Mouse (Mus musculus) olfactory bulb, adult 2 months (tissue): Measurements from ENCODE around the gene Skint1. TPM values are rescaled to one million over a fixed set of nuclear protein-coding genes. Genes with fewer than 3 reads are reported as not detected.
"Not testable (repeated sequence)": the region's sequence is repeated elsewhere in the genome, so short reads cannot be mapped to it uniquely, and the experiment has no call there.

Source experiments
- H3K27ac ChIP-seq: fragments of 200-500 bp; 2 replicates; pipeline ENCODE4 v1.5.1; 2012; ENCODE audit warnings: low read depth, low read length; ENCODE audit not compliant: insufficient read depth
- H3K4me1 ChIP-seq: fragments of 200-500 bp; 2 replicates; pipeline ENCODE4 v1.6.1; 2012; ENCODE audit warnings: low read length; ENCODE audit not compliant: control insufficient read depth, insufficient read depth
- H3K4me3 ChIP-seq: fragments of 200-500 bp; 2 replicates; pipeline ENCODE4 v1.5.1; 2012; ENCODE audit warnings: mild to moderate bottlenecking, low read depth, low read length, moderate library complexity; ENCODE audit not compliant: insufficient read depth
- CTCF ChIP-seq: fragments of 200-500 bp; IDR thresholded peaks from 2 replicates; pipeline ENCODE4 v1.5.1; 2012; ENCODE audit warnings: low read depth, mild to moderate bottlenecking, low read length, moderate library complexity; ENCODE audit not compliant: insufficient read depth
- POLR2A ChIP-seq: fragments of 200-500 bp; IDR thresholded peaks from 2 replicates; pipeline ENCODE4 v1.6.1; 2012; ENCODE audit warnings: mild to moderate bottlenecking, low read depth, low read length, moderate library complexity; ENCODE audit not compliant: insufficient read depth
- WGBS: fragments of 180-500 bp; shearing (Covaris S2); methylation state at CpG from one replicate; pipeline ENCODE4 v1.1.7; 2018; 5-methylcytosine and 5-hydroxymethylcytosine counted together
- polyA plus RNA-seq: library from polyadenylated mRNA; stranded (reverse); fragments of >200 nt; gene quantifications from 2 replicates; pipeline ENCODE4 v1.2.4, GENCODE M21; 2012; ENCODE audit warnings: low replicate concordance; ENCODE audit not compliant: missing spikeins, insufficient read depth, insufficient read length

The Skint1 gene
- not detected in 2 replicates for polyA plus RNA-seq

GRCm38 (mm10) chr4:112005969-112006368, at the start of gene Skint1:
TSS of gene Skint1 (plus strand) at chr4:112006269.
- no peak within 1 kb of the TSS for H3K27ac ChIP-seq
- TF ChIP-seq CTCF, result no peak
- TF ChIP-seq POLR2A, result no peak

DNA sequence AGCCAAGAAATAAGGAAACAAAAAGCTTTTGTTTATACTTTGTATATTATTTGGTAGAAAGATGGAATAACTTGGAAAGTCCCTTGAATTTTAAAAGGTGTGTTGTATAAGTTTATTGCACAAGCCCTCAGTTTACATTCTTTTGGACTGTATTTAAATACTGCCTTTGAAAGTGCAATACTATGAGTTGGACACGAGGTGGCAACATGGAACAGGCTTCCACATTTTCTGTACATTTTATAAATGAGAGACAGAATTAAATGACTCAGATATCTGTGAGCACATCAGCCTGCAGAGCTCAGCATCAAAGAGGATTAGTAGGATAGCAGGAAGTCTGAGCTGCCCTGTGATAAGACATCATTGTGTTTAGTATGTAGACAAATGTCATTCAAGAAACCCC, 44.8 kb upstream of the Skint1 start:
- TF ChIP-seq CTCF, result no peak
- no peak for TF ChIP-seq POLR2A
- 17% methylated on average over 1 of the region's 1 CpGs for WGBS
- no peak overlapping the region for H3K4me3 ChIP-seq

More at GRCm38 (mm10) chr4:112005969-112006368, at the start of gene Skint1:
- Histone ChIP-seq H3K4me3 (no peak within 1 kb of the TSS), H3K4me1 (no peaks in the 10 kb centered on the region)

DNA sequence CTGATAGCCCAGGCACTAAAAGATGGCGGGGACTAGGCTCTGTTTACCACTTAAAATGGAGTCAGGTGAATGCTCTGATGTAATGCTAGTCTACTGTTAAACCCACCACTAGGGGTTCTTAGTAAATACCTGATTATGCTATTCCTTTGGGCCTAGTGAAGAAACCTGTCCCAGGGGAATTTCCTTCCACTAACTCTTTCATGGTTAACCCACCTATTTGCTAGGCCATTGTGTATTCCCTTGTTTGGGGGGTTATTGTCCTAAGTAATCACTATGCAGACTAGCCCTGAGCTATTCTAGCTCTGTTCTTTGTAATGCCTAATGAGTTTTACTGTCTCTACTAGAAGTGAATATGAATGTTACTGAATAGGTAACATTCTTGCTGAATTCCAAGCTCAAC, 42.8 kb upstream of the Skint1 start:
- 70% methylated on average over 1 of the region's 1 CpGs for WGBS
- H3K27ac ChIP-seq, H3K4me3 ChIP-seq, H3K4me1 ChIP-seq: not testable (repeated sequence)

More for the DNA sequence above, 44.8 kb upstream of the Skint1 start:
- H3K27ac ChIP-seq, result no peak overlapping the region
- no peaks in the 10 kb centered on the region for H3K4me1 ChIP-seq

GRCm38 (mm10) chr4:111963669-111964068, 42.4 kb upstream of the Skint1 start:
- Histone ChIP-seq H3K4me3 (no peak overlapping the region), H3K4me1 (no peaks in the 10 kb centered on the region), H3K27ac (no peak overlapping the region)
- 76% methylated on average over 3 of the region's 3 CpGs for WGBS
- TF ChIP-seq POLR2A (no peak), CTCF (no peak)

DNA sequence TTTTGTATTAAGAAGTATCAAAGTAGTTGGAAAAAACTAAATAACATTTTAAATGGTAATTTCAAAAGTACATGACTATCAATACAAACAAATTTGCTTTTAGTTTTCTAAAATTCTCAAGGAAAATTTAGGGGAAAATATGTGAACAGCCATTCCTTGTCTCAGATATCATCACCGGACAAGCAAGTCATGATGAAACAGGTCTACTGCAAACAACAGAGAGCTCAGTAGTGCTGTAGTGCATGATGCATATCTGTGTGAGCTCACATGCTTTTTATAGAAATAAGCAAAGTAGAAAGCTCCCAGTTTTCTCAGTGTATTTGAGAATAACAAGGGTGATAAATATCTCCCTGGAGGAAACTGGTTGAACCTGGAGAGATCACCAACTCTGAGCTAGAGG, 33.4 kb upstream of the Skint1 start, which contains the start of gene Skint7:
Gene Skint7, plus strand, starts transcription at position 301 of the 400 bp plus-strand sequence.
- WGBS, result 94% methylated on average over 1 of the region's 1 CpGs
- Histone ChIP-seq H3K4me1 (no peaks in the 10 kb centered on the region), H3K4me3 (no peak within 1 kb of the TSS), H3K27ac (no peak within 1 kb of the TSS)
- TF ChIP-seq POLR2A (no peak), CTCF (no peak)

DNA sequence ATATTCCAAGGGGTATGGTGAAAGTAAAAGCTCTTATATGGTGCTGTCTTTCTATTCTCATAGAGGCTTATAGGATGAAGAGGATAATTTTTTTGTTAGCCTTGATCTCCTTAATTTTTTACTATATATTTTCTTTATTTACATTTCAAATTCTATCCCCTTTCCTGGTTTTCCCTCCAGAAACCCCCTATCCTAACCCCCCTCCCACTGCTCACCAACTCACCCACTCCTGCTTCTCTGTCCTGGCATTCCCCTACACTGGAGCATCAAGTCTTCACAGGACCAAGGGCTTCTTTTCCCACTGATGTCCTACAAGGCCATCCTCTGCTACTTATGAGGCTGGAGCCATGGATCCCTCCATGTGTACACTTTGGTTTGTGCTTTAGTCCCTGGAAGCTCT, 65.6 kb downstream of the Skint1 start, which contains the start of gene Skint4:
Gene Skint4, plus strand, starts transcription at position 301 of the 400 bp plus-strand sequence.
- H3K27ac ChIP-seq, result no peak within 1 kb of the TSS
- no peak within 1 kb of the TSS for H3K4me3 ChIP-seq
- no peak for TF ChIP-seq POLR2A
- TF ChIP-seq CTCF, result no peak
- no peaks in the 10 kb centered on the region for H3K4me1 ChIP-seq

Other genes with a start within 250 kb of the Skint1 start
- gene Slc5a9, start 103.4 kb upstream of the Skint1 start, polyA plus RNA-seq, result not detected in 2 replicates
- not detected in 2 replicates for gene Skint8, start 86.9 kb upstream of the Skint1 start, polyA plus RNA-seq
- gene Skint7, start 33.3 kb upstream of the Skint1 start, polyA plus RNA-seq, result not detected in 2 replicates
- gene Skint4, start 65.7 kb downstream of the Skint1 start, polyA plus RNA-seq, result not detected in 2 replicates
- gene Skint3, start 226.0 kb downstream of the Skint1 start, polyA plus RNA-seq, result not detected in 2 replicates